Mouse (Mus musculus): ENCODE measurements around the gene Tmub2.

GRCm38 (mm10) chr11:102318576-102319409 lies 34.1 kb downstream of the Tmub2 start:
- TF ChIP-seq POLR2A (IDR thresholded peaks at IDR 0.05; ENCODE audit: insufficient read depth, low read depth, low read length) (no peak), CTCF (IDR thresholded peaks at IDR 0.05; ENCODE audit: insufficient read depth, low read depth, low read length) (no peak)

Measured in olfactory bulb, adult 2 months (tissue).